Mouse (Mus musculus) neural tube, embryonic 11.5 days (tissue): ENCODE measurements at regions not wholly inside any gene's neighbourhood (a gene's known extent, or its start where the extent isn't known, plus 50 kb on each side); places are given as distances from the start of the nearest gene placed in this dataset.
A peak's percentile ranks its signal among the peaks of the same experiment; 100 is the strongest.

Source experiments
- ATAC-seq: fragments of 200-750 bp; cut with Nextera tagmentation; 2 replicates; pipeline ENCODE4 v1.8.0; 2017; ENCODE audit warnings: moderate number of reproducible peaks, mild to moderate bottlenecking, moderate TSS enrichment, moderate library complexity; ENCODE audit not compliant: insufficient read depth, low FRiP score, low TSS enrichment
- DNase-seq: peaks from one replicate; pipeline ENCODE4 v3.0.0-alpha.2; 2015; ENCODE audit warnings: low spot score
- H3K27ac ChIP-seq: fragments of 300-500 bp; sonication (generic); 2 replicates; pipeline ENCODE4 v1.5.1; 2014; ENCODE audit warnings: low read depth, mild to moderate bottlenecking, low read length
- H3K27me3 ChIP-seq: fragments of 300-500 bp; sonication (generic); 2 replicates; pipeline ENCODE4 v1.6.1; 2014; ENCODE audit warnings: mild to moderate bottlenecking, low read length, mixed read lengths; ENCODE audit not compliant: control insufficient read depth, insufficient read depth
- H3K36me3 ChIP-seq: fragments of 300-500 bp; sonication (generic); 2 replicates; pipeline ENCODE4 v1.6.1; 2014; ENCODE audit warnings: mild to moderate bottlenecking, low read length, moderate library complexity, mixed read lengths; ENCODE audit not compliant: control insufficient read depth, insufficient read depth
- H3K4me1 ChIP-seq: fragments of 300-500 bp; sonication (generic); 2 replicates; pipeline ENCODE4 v1.6.1; 2014; ENCODE audit warnings: low read length, mixed read lengths; ENCODE audit not compliant: control insufficient read depth, insufficient read depth
- H3K4me2 ChIP-seq: fragments of 300-500 bp; sonication (generic); 2 replicates; pipeline ENCODE4 v1.6.1; 2014; ENCODE audit warnings: low read depth, mild to moderate bottlenecking, moderate library complexity
- H3K4me3 ChIP-seq: fragments of 300-500 bp; sonication (generic); 2 replicates; pipeline ENCODE4 v1.5.1; 2014; ENCODE audit warnings: low read depth, low read length
- H3K9ac ChIP-seq: fragments of 300-500 bp; sonication (generic); 2 replicates; pipeline ENCODE4 v1.6.1; 2014; ENCODE audit warnings: mild to moderate bottlenecking, low read length
- H3K9me3 ChIP-seq: fragments of 300-500 bp; sonication (generic); 2 replicates; pipeline ENCODE4 v1.6.1; 2016; ENCODE audit warnings: low read length; ENCODE audit not compliant: control insufficient read depth
- WGBS: fragments of 180-500 bp; shearing (Covaris S2); extraction: QIAGEN DNeasy Blood & Tissue Kit; methylation state at CpG from one replicate; pipeline ENCODE4 v1.1.7; 2014; 5-methylcytosine and 5-hydroxymethylcytosine counted together

GRCm38 (mm10) chr12:58743800-58744199 is 268.0 kb downstream of the Sec23a start:
- no peaks in the 10 kb centered on the region for H3K36me3 ChIP-seq
- 94% methylated on average over 1 of the region's 1 CpGs for WGBS
- ATAC-seq (no peak), DNase-seq (no peak)
- H3K9me3 ChIP-seq: no peaks in the 10 kb centered on the region
- H3K4me3 ChIP-seq: no peak overlapping the region
- no peak overlapping the region for H3K27ac ChIP-seq
- no peak overlapping the region for H3K4me2 ChIP-seq
- H3K4me1 ChIP-seq: no peaks in the 10 kb centered on the region
- H3K9ac ChIP-seq: no peak overlapping the region
- H3K27me3 ChIP-seq: no peaks in the 10 kb centered on the region

- Histone ChIP-seq H3K4me3 (no peak overlapping the region), H3K4me1 (no peaks in the 10 kb centered on the region), H3K9me3 (no peaks in the 10 kb centered on the region), H3K4me2 (no peak overlapping the region), H3K9ac (no peak overlapping the region), H3K27ac (no peak overlapping the region), H3K27me3 (no peaks in the 10 kb centered on the region), H3K36me3 (no peaks in the 10 kb centered on the region)
- ATAC-seq: no peak
- no peak for DNase-seq
- 69% methylated on average over 1 of the region's 1 CpGs for WGBS
Observed at GRCm38 (mm10) chr12:58728094-58728493, 283.7 kb downstream of the Sec23a start.

- Histone ChIP-seq H3K27me3 (no peaks in the 10 kb centered on the region), H3K36me3 (no peaks in the 10 kb centered on the region), H3K4me2 (no peak overlapping the region), H3K9ac (no peak overlapping the region), H3K27ac (no peak overlapping the region), H3K4me3 (no peak overlapping the region), H3K4me1 (no peaks in the 10 kb centered on the region), H3K9me3 (no peaks in the 10 kb centered on the region)
- 88% methylated on average over 2 of the region's 2 CpGs for WGBS
- ATAC-seq: no peak
- DNase-seq: no peak
Observed at GRCm38 (mm10) chr12:58727547-58727946, 284.3 kb downstream of the Sec23a start.

GRCm38 (mm10) chr12:58717908-58718307 is 293.9 kb downstream of the Sec23a start:
- no peaks in the 10 kb centered on the region for H3K9me3 ChIP-seq

GRCm38 (mm10) chr12:58714207-58714606 is 297.6 kb downstream of the Sec23a start:
- DNase-seq: no peak
- H3K27ac ChIP-seq: no peak overlapping the region
- no peak overlapping the region for H3K4me2 ChIP-seq
- no peaks in the 10 kb centered on the region for H3K27me3 ChIP-seq
- no peaks in the 10 kb centered on the region for H3K4me1 ChIP-seq
- H3K4me3 ChIP-seq: no peak overlapping the region
- no peaks in the 10 kb centered on the region for H3K36me3 ChIP-seq
- H3K9ac ChIP-seq: no peak overlapping the region
- H3K9me3 ChIP-seq: no peaks in the 10 kb centered on the region
- WGBS: 93% methylated on average over 1 of the region's 1 CpGs
- ATAC-seq: no peak

More at GRCm38 (mm10) chr12:58717908-58718307, 293.9 kb downstream of the Sec23a start:
- Histone ChIP-seq H3K4me3 (no peak overlapping the region), H3K9ac (no peak overlapping the region), H3K4me2 (no peak overlapping the region), H3K36me3 (no peaks in the 10 kb centered on the region), H3K27ac (no peak overlapping the region), H3K4me1 (no peaks in the 10 kb centered on the region), H3K27me3 (no peaks in the 10 kb centered on the region)
- DNase-seq (no peak), ATAC-seq (no peak)
- 94% methylated on average over 6 of the region's 6 CpGs for whole genome bisulfite sequencing

- Histone ChIP-seq H3K36me3 (no peaks in the 10 kb centered on the region), H3K4me1 (no peaks in the 10 kb centered on the region), H3K4me3 (no peak overlapping the region), H3K4me2 (no peak overlapping the region), H3K27me3 (no peaks in the 10 kb centered on the region), H3K27ac (no peak overlapping the region), H3K9ac (no peak overlapping the region), H3K9me3 (no peaks in the 10 kb centered on the region)
- DNase-seq (no peak), ATAC-seq (no peak)
- 85% methylated on average over 5 of the region's 5 CpGs for WGBS
Observed at GRCm38 (mm10) chr12:58695680-58696079, 316.1 kb downstream of the Sec23a start.

DNA sequence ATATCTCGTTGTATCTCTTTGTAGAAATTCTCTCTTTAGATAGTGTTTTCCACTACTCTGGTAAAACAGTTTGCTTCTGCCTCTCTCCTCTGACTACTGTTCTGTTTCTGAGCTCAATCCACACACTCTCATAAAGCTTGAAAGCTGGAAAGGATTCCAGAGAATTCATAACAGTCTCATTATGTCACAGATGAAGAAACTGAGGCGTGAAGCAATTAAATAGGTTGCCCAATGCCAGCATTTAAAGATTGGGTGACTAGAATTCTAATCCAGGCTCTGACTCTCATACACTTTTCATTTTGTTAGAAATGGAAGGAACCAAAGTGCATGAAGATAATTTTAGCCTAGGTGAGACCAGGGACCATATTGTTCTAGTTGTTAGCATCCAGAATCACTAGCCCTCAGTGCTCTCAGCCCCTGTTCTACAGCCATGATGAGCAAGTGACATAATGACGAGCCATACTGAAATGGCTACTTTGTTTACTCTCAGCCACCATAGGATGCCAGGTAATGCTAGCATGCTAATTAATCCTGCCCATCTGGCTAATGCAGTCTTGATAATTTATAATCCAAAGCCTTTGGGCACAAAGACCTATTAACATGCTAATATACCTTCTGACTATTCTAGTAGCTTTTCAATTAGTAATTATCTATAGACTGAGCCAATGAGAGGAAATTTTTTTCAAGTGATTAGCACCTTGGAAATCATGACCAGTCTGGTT is 341.7 kb downstream of the Sec23a start:
- peak; percentile 37; the same call in 1 of the 2 replicates for ATAC-seq
- 77% methylated on average over 3 of the region's 3 CpGs for WGBS
- no peak overlapping the region for H3K4me2 ChIP-seq

GRCm38 (mm10) chr12:58654530-58655056 is 357.2 kb downstream of the Sec23a start:
- H3K4me3 ChIP-seq: no peak overlapping the region
- H3K36me3 ChIP-seq: no peaks in the 10 kb centered on the region
- H3K27me3 ChIP-seq: no peaks in the 10 kb centered on the region
- H3K27ac ChIP-seq: no peak overlapping the region
- H3K9ac ChIP-seq: no peak overlapping the region
- no peaks in the 10 kb centered on the region for H3K4me1 ChIP-seq
- no peak for ATAC-seq
- H3K4me2 ChIP-seq: no peak overlapping the region
- 92% methylated on average over 2 of the region's 2 CpGs for WGBS
- no peaks in the 10 kb centered on the region for H3K9me3 ChIP-seq
- DNase-seq: no peak

More for the DNA sequence above, 341.7 kb downstream of the Sec23a start:
- H3K36me3 ChIP-seq: no peaks in the 10 kb centered on the region
- no peaks in the 10 kb centered on the region for H3K4me1 ChIP-seq
- H3K27ac ChIP-seq: no peak overlapping the region
- H3K27me3 ChIP-seq: no peaks in the 10 kb centered on the region
- no peaks in the 10 kb centered on the region for H3K9me3 ChIP-seq
- H3K4me3 ChIP-seq: no peak overlapping the region
- DNase-seq: no peak
- H3K9ac ChIP-seq: no peak overlapping the region

DNA sequence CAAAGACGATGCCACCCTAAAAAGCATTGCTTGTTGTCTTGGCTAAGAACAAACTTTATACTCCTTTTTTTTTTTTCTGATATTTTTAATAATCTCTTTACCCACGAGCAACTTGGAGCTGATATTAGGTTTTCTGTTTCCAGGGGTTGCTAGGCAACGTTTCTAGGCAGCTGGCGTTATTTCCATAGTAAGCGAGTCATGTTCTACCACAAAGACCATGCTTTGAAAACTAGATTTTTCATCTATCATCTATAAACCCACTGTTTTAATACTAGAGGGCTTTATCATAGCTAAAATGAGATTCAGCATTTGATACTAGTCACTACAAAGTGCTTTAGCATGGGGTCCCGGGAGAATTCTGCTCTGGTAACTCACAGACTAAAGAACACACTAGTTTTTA is 358.1 kb downstream of the Sec23a start:
- whole genome bisulfite sequencing: 84% methylated on average over 6 of the region's 6 CpGs

More for the DNA sequence above, 358.1 kb downstream of the Sec23a start:
- ATAC-seq (no peak), DNase-seq (no peak)
- no peaks in the 10 kb centered on the region for H3K36me3 ChIP-seq
- H3K9me3 ChIP-seq: no peaks in the 10 kb centered on the region
- no peaks in the 10 kb centered on the region for H3K27me3 ChIP-seq
- no peaks in the 10 kb centered on the region for H3K4me1 ChIP-seq
- H3K4me3 ChIP-seq: no peak overlapping the region
- no peak overlapping the region for H3K27ac ChIP-seq
- no peak overlapping the region for H3K9ac ChIP-seq
- no peak overlapping the region for H3K4me2 ChIP-seq
